Comparison of ENCODE assay signal across 8 mouse cellular contexts in the genomic region with DNA sequence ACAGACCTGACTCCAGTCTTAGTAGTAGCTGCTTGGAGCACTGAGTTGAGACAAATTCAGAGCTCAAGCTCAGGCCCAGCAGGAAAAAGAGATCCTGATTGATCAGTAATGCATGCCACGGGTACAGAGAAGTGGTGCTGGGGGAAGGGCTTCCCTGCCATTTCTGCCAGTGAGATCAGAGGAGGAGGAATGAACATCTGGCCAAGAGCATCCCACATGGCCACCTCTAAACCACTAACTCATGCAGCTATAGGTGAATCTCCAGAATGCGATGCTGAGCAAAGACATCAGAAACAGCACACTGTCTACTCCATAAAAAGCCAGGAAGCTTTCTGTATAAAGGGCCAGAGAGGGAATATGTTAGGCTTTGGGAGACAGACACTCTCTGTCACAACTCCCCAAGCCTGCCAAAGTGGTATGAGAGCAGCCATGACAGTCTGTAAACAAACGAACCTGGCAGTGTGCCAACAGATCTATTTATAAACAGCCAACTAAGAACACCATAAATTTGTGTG. TPM values are rescaled to one million over a fixed set of nuclear protein-coding genes. Genes with fewer than 3 reads are reported as not detected.
A peak's percentile ranks its signal among the peaks of the same experiment; 100 is the strongest.
DNase-seq lines count a peak whose midpoint lies in the region; ATAC-seq and TF ChIP-seq lines count a peak whose summit lies in the region.
"Had no signal": no experiment of that assay in that cellular context is flagged by ENCODE, and none has a peak within 500 bp of the region (broad histone marks: within the 10 kb centered on the region; RNA-seq: fewer than 3 reads in every experiment).

No protein-coding gene starts in this region.

- H3K9ac ChIP-seq in midbrain, embryonic 14.5 days (replicated peaks; ENCODE audit: low read length) = no peak overlapping the region
- no peak overlapping the region for H3K9ac ChIP-seq in midbrain, embryonic 11.5 days (ENCODE audit: low read length)
- no peak overlapping the region for H3K9ac ChIP-seq in forebrain, embryonic 16.5 days (replicated peaks; ENCODE audit: low read depth, low read length)
- H3K9ac ChIP-seq in liver, postnatal 0 days (replicated peaks) = no peak overlapping the region

- WGBS in midbrain, embryonic 14.5 days = 57% methylated on average over 3 of the region's 3 CpGs
- WGBS in midbrain, embryonic 11.5 days = 72% methylated on average over 3 of the region's 3 CpGs
- 24% methylated on average over 3 of the region's 3 CpGs for WGBS in forebrain, embryonic 16.5 days
- 59% methylated on average over 3 of the region's 3 CpGs for WGBS in liver, postnatal 0 days (ENCODE audit: insufficient replicate concordance)

- H3K36me3 ChIP-seq in midbrain, embryonic 14.5 days (ENCODE audit: control insufficient read depth, insufficient read depth, low read length) = no peaks in the 10 kb centered on the region
- H3K36me3 ChIP-seq in midbrain, embryonic 11.5 days (ENCODE audit: control insufficient read depth, insufficient read depth, low read length) = no peaks in the 10 kb centered on the region
- no peaks in the 10 kb centered on the region for H3K36me3 ChIP-seq in forebrain, embryonic 16.5 days (ENCODE audit: control insufficient read depth, insufficient read depth)
- no peaks in the 10 kb centered on the region for H3K36me3 ChIP-seq in liver, postnatal 0 days (replicated peaks; ENCODE audit: insufficient read depth, low read length)

- H3K4me3 ChIP-seq in midbrain, embryonic 14.5 days (replicated peaks; ENCODE audit: low read depth, low read length) = no peak overlapping the region
- no peak overlapping the region for H3K4me3 ChIP-seq in midbrain, embryonic 11.5 days (ENCODE audit: low read depth, low read length)
- no peak overlapping the region for H3K4me3 ChIP-seq in forebrain, embryonic 16.5 days (replicated peaks; ENCODE audit: low read length)
- H3K4me3 ChIP-seq in liver, postnatal 0 days (ENCODE audit: low read depth, low read length) = no peak overlapping the region

- no peaks in the 10 kb centered on the region for H3K27me3 ChIP-seq in midbrain, embryonic 14.5 days (ENCODE audit: control insufficient read depth, insufficient read depth, low read length)
- H3K27me3 ChIP-seq in midbrain, embryonic 11.5 days (ENCODE audit: control insufficient read depth, insufficient read depth, low read length) = no peaks in the 10 kb centered on the region
- no peaks in the 10 kb centered on the region for H3K27me3 ChIP-seq in forebrain, embryonic 16.5 days (replicated peaks; ENCODE audit: control insufficient read depth, insufficient read depth, low read length)
- no peaks in the 10 kb centered on the region for H3K27me3 ChIP-seq in liver, postnatal 0 days (ENCODE audit: insufficient read depth, low read length)

- 0 out of 2 replicates have a peak, but pooled peaks cover 4% of the 10 kb centered on the region for H3K4me1 ChIP-seq in midbrain, embryonic 14.5 days (ENCODE audit: control insufficient read depth, insufficient read depth, low read length)
- H3K4me1 ChIP-seq in midbrain, embryonic 11.5 days (ENCODE audit: control insufficient read depth, insufficient read depth, low read length) = no peaks in the 10 kb centered on the region
- H3K4me1 ChIP-seq in forebrain, embryonic 16.5 days (replicated peaks; ENCODE audit: control insufficient read depth, insufficient read depth, low read length) = peaks cover 9% of the 10 kb centered on the region
- H3K4me1 ChIP-seq in liver, postnatal 0 days (ENCODE audit: insufficient read depth) = no peaks in the 10 kb centered on the region

- TF ChIP-seq EP300 in liver, postnatal 0 days (IDR thresholded peaks at IDR 0.05; ENCODE audit: low read depth) = no peak

- ATAC-seq in midbrain, embryonic 14.5 days (ENCODE audit: low FRiP score, low TSS enrichment) = peak; percentile 20; the same call in 1 of the 2 replicates
- no peak for ATAC-seq in midbrain, embryonic 11.5 days (ENCODE audit: low FRiP score)
- peak; percentile 92 for ATAC-seq in forebrain, embryonic 16.5 days
- ATAC-seq in liver, postnatal 0 days = no peak

- TF ChIP-seq CTCF in liver, postnatal 0 days (IDR thresholded peaks at IDR 0.05; ENCODE audit: low read depth) = no peak

- 0 out of 2 replicates have a peak overlapping the region, but pooled peaks have one; percentile 45 for H3K27ac ChIP-seq in midbrain, embryonic 14.5 days (replicated peaks; ENCODE audit: low read depth, low read length)
- no peak overlapping the region for H3K27ac ChIP-seq in midbrain, embryonic 11.5 days (ENCODE audit: low read depth, low read length)
- H3K27ac ChIP-seq in forebrain, embryonic 16.5 days (ENCODE audit: low read length) = peak overlapping the region; percentile 8; the same call in 1 of the 2 replicates
- H3K27ac ChIP-seq in liver, postnatal 0 days (ENCODE audit: low read depth) = no peak overlapping the region
- H3K27ac ChIP-seq: macrophage had no signal

- H3K4me2 ChIP-seq in midbrain, embryonic 14.5 days (ENCODE audit: low read length) = no peak overlapping the region
- no peak overlapping the region for H3K4me2 ChIP-seq in midbrain, embryonic 11.5 days
- no peak overlapping the region for H3K4me2 ChIP-seq in forebrain, embryonic 16.5 days (ENCODE audit: low read length)
- no peak overlapping the region for H3K4me2 ChIP-seq in liver, postnatal 0 days (ENCODE audit: low read depth, low read length)

- H3K9me3 ChIP-seq in midbrain, embryonic 14.5 days (ENCODE audit: control insufficient read depth, low read length) = no peaks in the 10 kb centered on the region
- no peaks in the 10 kb centered on the region for H3K9me3 ChIP-seq in midbrain, embryonic 11.5 days (ENCODE audit: control insufficient read depth, low read length)
- no peaks in the 10 kb centered on the region for H3K9me3 ChIP-seq in forebrain, embryonic 16.5 days (ENCODE audit: control insufficient read depth, low read length)
- no peaks in the 10 kb centered on the region for H3K9me3 ChIP-seq in liver, postnatal 0 days (ENCODE audit: low read length)

- peak; percentile 48 for DNase-seq in midbrain, embryonic 14.5 days
- DNase-seq in midbrain, embryonic 11.5 days (ENCODE audit: low spot score, missing footprints) = no peak
- DNase-seq in layer of hippocampus, adult 8-10 months (ENCODE audit: low spot score in 2 of 2) = peak; percentile 15 to 16
- peak; percentile 65 to 73 for DNase-seq in right cerebral cortex, postnatal 10 days (ENCODE audit: low spot score in 2 of 2)
- DNase-seq in B cell, adult 2 months = no peak
- DNase-seq in liver, postnatal 0 days = no peak

RNA-seq across cellular contexts. Expression of a gene that starts 33.8 kb away (rescaled TPM):
- 4.4 and 4.8 TPM in 2 replicates for polyA plus RNA-seq in midbrain, embryonic 14.5 days (2014; fragmentation: Nextera tagmentation; extraction: Ambion mirVana)
- 0.51 and 0.57 TPM in 2 replicates for polyA plus RNA-seq in midbrain, embryonic 11.5 days (2014; fragmentation: Nextera tagmentation; extraction: Ambion mirVana)
- 0.65 and 1.5 TPM in 2 replicates for polyA plus RNA-seq in forebrain, embryonic 16.5 days (2015; fragmentation: Nextera tagmentation; extraction: Ambion mirVana)
- 10 to 100 TPM; 26.5 to 27.7 (median 27.3) TPM for total RNA-seq in layer of hippocampus, adult 8-10 months (2022)
- polyA plus RNA-seq in liver, postnatal 0 days (2015; fragmentation: Nextera tagmentation; extraction: Ambion mirVana) = 0.02 TPM in 1 of 2 replicates, not detected in the other
- polyA plus RNA-seq: macrophage had no signal

Comparison
In these comparisons a context has a peak if more than half of its experiments do, and no peak if none do; other contexts are left out.
1. ATAC-seq: peak in midbrain, embryonic 14.5 days (single experiment) and forebrain, embryonic 16.5 days (single experiment); none in midbrain, embryonic 11.5 days (single experiment) and liver, postnatal 0 days (single experiment).
2. DNase-seq: peak in midbrain, embryonic 14.5 days (single experiment), layer of hippocampus, adult 8-10 months (2 of 2) and right cerebral cortex, postnatal 10 days (2 of 2); none in midbrain, embryonic 11.5 days (single experiment), B cell, adult 2 months (0 of 2) and liver, postnatal 0 days (single experiment).
3. H3K27ac ChIP-seq: peak in midbrain, embryonic 14.5 days (single experiment) and forebrain, embryonic 16.5 days (single experiment); none in midbrain, embryonic 11.5 days (single experiment) and liver, postnatal 0 days (single experiment).